Mouse (Mus musculus): ENCODE data around the gene Proser2. TPM values are rescaled to one million over a fixed set of nuclear protein-coding genes. Genes with fewer than 3 reads are reported as not detected.

Gene Proser2
- polyA plus RNA-seq, 1 experiment from 2014 or later, result 5.9 TPM

GRCm38 (mm10) chr2:6149801-6150200 lies 19.8 kb upstream of the Proser2 start:
- H3K4me3 ChIP-seq (ENCODE audit: low read depth, low read length), result no peak overlapping the region
- WGBS, result 85% methylated on average over 5 of the region's 5 CpGs

GRCm38 (mm10) chr2:6146901-6147300 lies 16.9 kb upstream of the Proser2 start:
- no peak for DNase-seq
- Histone ChIP-seq H3K27ac (ENCODE audit: low read depth) (no peak overlapping the region), H3K4me2 (no peak overlapping the region), H3K4me1 (ENCODE audit: insufficient read depth) (no peaks in the 10 kb centered on the region), H3K36me3 (ENCODE audit: insufficient read depth) (no peaks in the 10 kb centered on the region), H3K9ac (no peak overlapping the region), H3K27me3 (ENCODE audit: insufficient read depth, low read length) (no peaks in the 10 kb centered on the region), H3K4me3 (ENCODE audit: low read depth, low read length) (no peak overlapping the region), H3K9me3 (ENCODE audit: low read depth, low read length) (no peaks in the 10 kb centered on the region)
- WGBS, result 66% methylated on average over 7 of the region's 7 CpGs
- ATAC-seq (ENCODE audit: insufficient read depth), result no peak
- TF ChIP-seq CTCF (IDR thresholded peaks at IDR 0.05; ENCODE audit: low read depth), result no peak

More at GRCm38 (mm10) chr2:6149801-6150200, 19.8 kb upstream of the Proser2 start:
- Histone ChIP-seq H3K9me3 (ENCODE audit: low read depth, low read length) (no peaks in the 10 kb centered on the region), H3K9ac (no peak overlapping the region), H3K27me3 (ENCODE audit: insufficient read depth, low read length) (no peaks in the 10 kb centered on the region), H3K4me2 (no peak overlapping the region), H3K4me1 (ENCODE audit: insufficient read depth) (no peaks in the 10 kb centered on the region), H3K27ac (ENCODE audit: low read depth) (no peak overlapping the region), H3K36me3 (ENCODE audit: insufficient read depth) (no peaks in the 10 kb centered on the region)
- no peak for DNase-seq
- no peak for TF ChIP-seq CTCF (IDR thresholded peaks at IDR 0.05; ENCODE audit: low read depth)
- ATAC-seq (ENCODE audit: insufficient read depth), result no peak

GRCm38 (mm10) chr2:6146257-6146656 lies 16.2 kb upstream of the Proser2 start:
- Histone ChIP-seq H3K4me2 (no peak overlapping the region), H3K9me3 (ENCODE audit: low read depth, low read length) (no peaks in the 10 kb centered on the region), H3K36me3 (ENCODE audit: insufficient read depth) (no peaks in the 10 kb centered on the region), H3K9ac (no peak overlapping the region), H3K27me3 (ENCODE audit: insufficient read depth, low read length) (no peaks in the 10 kb centered on the region), H3K27ac (ENCODE audit: low read depth) (no peak overlapping the region), H3K4me1 (ENCODE audit: insufficient read depth) (no peaks in the 10 kb centered on the region), H3K4me3 (ENCODE audit: low read depth, low read length) (no peak overlapping the region)
- WGBS, result 78% methylated on average over 4 of the region's 4 CpGs
- DNase-seq (no peak), ATAC-seq (ENCODE audit: insufficient read depth) (no peak)
- TF ChIP-seq CTCF (IDR thresholded peaks at IDR 0.05; ENCODE audit: low read depth), result no peak

- no peak for TF ChIP-seq CTCF (IDR thresholded peaks at IDR 0.05; ENCODE audit: low read depth)
- WGBS, result 58% methylated on average over 10 of the region's 10 CpGs
- no peaks in the 10 kb centered on the region for H3K36me3 ChIP-seq (ENCODE audit: insufficient read depth)
- no peaks in the 10 kb centered on the region for H3K9me3 ChIP-seq (ENCODE audit: low read depth, low read length)
- no peaks in the 10 kb centered on the region for H3K4me1 ChIP-seq (ENCODE audit: insufficient read depth)
- no peak overlapping the region for H3K9ac ChIP-seq
- H3K4me2 ChIP-seq, result no peak overlapping the region
- no peak overlapping the region for H3K27ac ChIP-seq (ENCODE audit: low read depth)
- DNase-seq (no peak), ATAC-seq (ENCODE audit: insufficient read depth) (no peak)
- H3K27me3 ChIP-seq (ENCODE audit: insufficient read depth, low read length), result no peaks in the 10 kb centered on the region
- H3K4me3 ChIP-seq (ENCODE audit: low read depth, low read length), result no peak overlapping the region
Observed at GRCm38 (mm10) chr2:6145611-6146010, 15.6 kb upstream of the Proser2 start.

GRCm38 (mm10) chr2:6142915-6143654 lies 13.1 kb upstream of the Proser2 start:
- 65% methylated on average over 16 of the region's 16 CpGs for WGBS
- H3K4me1 ChIP-seq (ENCODE audit: insufficient read depth), result no peaks in the 10 kb centered on the region
- H3K4me3 ChIP-seq (ENCODE audit: low read depth, low read length), result no peak overlapping the region
- no peak for TF ChIP-seq CTCF (IDR thresholded peaks at IDR 0.05; ENCODE audit: low read depth)
- no peak overlapping the region for H3K9ac ChIP-seq
- no peaks in the 10 kb centered on the region for H3K27me3 ChIP-seq (ENCODE audit: insufficient read depth, low read length)
- no peak overlapping the region for H3K27ac ChIP-seq (ENCODE audit: low read depth)
- ATAC-seq (ENCODE audit: insufficient read depth) (0 out of 2 replicates have a peak, but pooled peaks have one; percentile 21), DNase-seq (peak; percentile 33)
- no peaks in the 10 kb centered on the region for H3K36me3 ChIP-seq (ENCODE audit: insufficient read depth)
- H3K4me2 ChIP-seq, result no peak overlapping the region
- H3K9me3 ChIP-seq (ENCODE audit: low read depth, low read length), result no peaks in the 10 kb centered on the region

- ATAC-seq (ENCODE audit: insufficient read depth), result no peak
- no peaks in the 10 kb centered on the region for H3K36me3 ChIP-seq (ENCODE audit: insufficient read depth)
Observed at GRCm38 (mm10) chr2:6140572-6141161, 10.7 kb upstream of the Proser2 start.

GRCm38 (mm10) chr2:6133871-6134270 lies 3.9 kb upstream of the Proser2 start:
- ATAC-seq (ENCODE audit: insufficient read depth), result no peak
- peaks cover 13% of the 10 kb centered on the region for H3K27me3 ChIP-seq (ENCODE audit: insufficient read depth, low read length)
- no peaks in the 10 kb centered on the region for H3K9me3 ChIP-seq (ENCODE audit: low read depth, low read length)
- no peak overlapping the region for H3K27ac ChIP-seq (ENCODE audit: low read depth)
- no peaks in the 10 kb centered on the region for H3K36me3 ChIP-seq (ENCODE audit: insufficient read depth)
- WGBS, result 81% methylated on average over 19 of the region's 19 CpGs
- H3K4me3 ChIP-seq (ENCODE audit: low read depth, low read length), result no peak overlapping the region
- TF ChIP-seq CTCF (IDR thresholded peaks at IDR 0.05; ENCODE audit: low read depth), result no peak
- DNase-seq, result no peak
- no peak overlapping the region for H3K9ac ChIP-seq
- no peak overlapping the region for H3K4me2 ChIP-seq
- no peaks in the 10 kb centered on the region for H3K4me1 ChIP-seq (ENCODE audit: insufficient read depth)

More at GRCm38 (mm10) chr2:6140572-6141161, 10.7 kb upstream of the Proser2 start:
- no peaks in the 10 kb centered on the region for H3K9me3 ChIP-seq (ENCODE audit: low read depth, low read length)
- peak; percentile 23 for DNase-seq
- no peaks in the 10 kb centered on the region for H3K27me3 ChIP-seq (ENCODE audit: insufficient read depth, low read length)
- no peak for TF ChIP-seq CTCF (IDR thresholded peaks at IDR 0.05; ENCODE audit: low read depth)
- H3K9ac ChIP-seq, result no peak overlapping the region
- no peak overlapping the region for H3K4me3 ChIP-seq (ENCODE audit: low read depth, low read length)
- 65% methylated on average over 9 of the region's 9 CpGs for WGBS
- H3K4me1 ChIP-seq (ENCODE audit: insufficient read depth), result no peaks in the 10 kb centered on the region
- H3K27ac ChIP-seq (ENCODE audit: low read depth), result no peak overlapping the region; the same call in 1 of the 2 replicates
- no peak overlapping the region for H3K4me2 ChIP-seq
